Mouse (Mus musculus): ENCODE measurements around the gene Hmmr. TPM values are rescaled to one million over a fixed set of nuclear protein-coding genes. Genes with fewer than 3 reads are reported as not detected.
A peak's percentile ranks its signal among the peaks of the same experiment; 100 is the strongest.
"Not testable (repeated sequence)": the region's sequence is repeated elsewhere in the genome, so short reads cannot be mapped to it uniquely, and the experiment has no call there.

The Hmmr gene
- polyA plus RNA-seq, 1 experiment from 2014 or later = 56.8 TPM

DNA sequence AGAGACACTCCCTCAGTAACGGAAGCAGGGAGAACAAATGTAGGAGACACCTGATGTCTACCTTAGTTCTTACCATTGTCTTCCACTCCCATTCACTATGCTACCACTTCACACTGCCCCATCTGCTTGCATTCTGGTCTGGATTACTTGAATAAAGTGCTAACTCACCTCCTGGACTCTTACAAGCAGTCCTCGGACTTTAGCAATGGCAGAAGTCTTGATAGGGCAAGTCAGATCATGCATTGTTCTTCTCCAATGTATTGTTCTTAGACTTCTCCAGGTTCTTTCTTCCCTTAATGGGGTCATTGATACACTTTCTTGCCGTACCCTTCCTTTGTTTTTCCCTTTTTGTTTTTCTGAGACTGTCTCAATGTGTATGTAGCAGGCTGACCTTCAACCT lies 4.1 kb upstream of the Hmmr start:
- Histone ChIP-seq H3K9ac (ENCODE audit: low read length) (no peak overlapping the region), H3K36me3 (ENCODE audit: control insufficient read depth, insufficient read depth, low read length) (peaks cover 59% of the 10 kb centered on the region), H3K27ac (replicated peaks in 1 of 2; ENCODE audit: control insufficient read depth in 1 of 2, insufficient read depth in 1 of 2, low read depth in 2 of 2, low read length in 2 of 2) (no peak overlapping the region), H3K4me3 (ENCODE audit: control insufficient read depth in 1 of 2, insufficient read depth in 1 of 2, low read depth in 1 of 2, low read length in 2 of 2) (no peak overlapping the region), H3K9me3 (ENCODE audit: control insufficient read depth, low read length) (no peaks in the 10 kb centered on the region), H3K27me3 (ENCODE audit: control insufficient read depth, insufficient read depth, low read length) (no peaks in the 10 kb centered on the region), H3K4me2 (ENCODE audit: low read length) (no peak overlapping the region), H3K4me1 (ENCODE audit: control insufficient read depth in 2 of 2, insufficient read depth in 2 of 2, low read length in 2 of 2) (peaks cover 5 to 19% of the 10 kb centered on the region in 2 experiments; a peak in 3 of 4 replicates)
- no peak for ATAC-seq (ENCODE audit: insufficient number of reproducible peaks, insufficient read depth, low FRiP score, low read depth)
- 92% methylated on average over 3 of the region's 3 CpGs for WGBS

DNA sequence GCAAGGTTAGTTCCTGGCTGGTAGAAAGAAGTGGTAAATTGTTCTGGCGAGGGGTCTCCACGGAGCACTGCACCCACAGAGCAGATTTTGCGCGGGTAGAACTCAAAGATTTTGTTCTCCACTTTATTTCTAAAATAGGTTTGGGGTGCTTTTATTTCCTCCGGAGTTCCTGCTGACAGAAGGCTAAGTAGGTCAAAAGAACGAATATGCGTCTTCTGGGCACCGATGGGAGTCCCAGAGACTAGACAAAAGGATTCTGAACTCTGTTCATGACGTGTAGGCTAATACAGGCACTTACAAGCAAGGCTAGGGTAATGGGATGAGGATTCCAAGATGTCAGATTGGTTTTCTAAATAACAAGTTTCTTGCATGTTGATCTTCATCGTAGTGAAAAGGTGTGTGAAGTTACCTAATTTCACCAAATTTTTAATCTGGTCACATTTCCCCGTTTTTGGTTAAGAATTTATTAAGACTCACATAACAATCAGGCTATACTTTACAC lies 1.1 kb upstream of the Hmmr start:
- Histone ChIP-seq H3K27me3 (ENCODE audit: control insufficient read depth, insufficient read depth, low read length) (no peaks in the 10 kb centered on the region), H3K4me3 (ENCODE audit: control insufficient read depth in 1 of 2, insufficient read depth in 1 of 2, low read depth in 1 of 2, low read length in 2 of 2) (peak overlapping the region; percentile 57 to 86), H3K36me3 (ENCODE audit: control insufficient read depth, insufficient read depth, low read length) (peaks cover 34% of the 10 kb centered on the region), H3K4me2 (ENCODE audit: low read length) (peak overlapping the region; percentile 75), H3K9ac (ENCODE audit: low read length) (peak overlapping the region; percentile 92), H3K9me3 (ENCODE audit: control insufficient read depth, low read length) (no peaks in the 10 kb centered on the region), H3K27ac (replicated peaks in 1 of 2; ENCODE audit: control insufficient read depth in 1 of 2, insufficient read depth in 1 of 2, low read depth in 2 of 2, low read length in 2 of 2) (peak overlapping the region; percentile 81 to 85; a peak in 2 of 4 replicates), H3K4me1 (ENCODE audit: control insufficient read depth in 2 of 2, insufficient read depth in 2 of 2, low read length in 2 of 2) (peaks cover 5 to 27% of the 10 kb centered on the region in 2 experiments; a peak in 3 of 4 replicates)
- no peak for ATAC-seq (ENCODE audit: insufficient number of reproducible peaks, insufficient read depth, low FRiP score, low read depth)
- WGBS = 3% methylated on average over 11 of the region's 11 CpGs

DNA sequence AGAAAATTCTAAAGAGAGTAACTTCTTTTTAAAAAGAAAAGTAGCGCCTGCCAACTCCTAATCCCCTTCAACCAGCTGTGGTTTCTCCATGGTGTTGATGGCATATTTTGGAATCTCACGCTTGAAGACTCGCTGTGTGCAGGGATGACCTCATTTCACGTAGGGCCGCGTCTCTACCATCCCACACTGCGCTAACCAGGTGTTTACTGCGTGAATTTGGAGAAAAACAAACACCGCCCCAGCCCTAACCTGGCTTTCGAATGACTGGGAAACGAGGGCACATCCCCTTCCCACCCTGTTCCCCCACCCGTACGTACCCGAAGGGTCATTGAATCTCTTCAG lies 254 bp downstream of the Hmmr start:
- H3K27me3 ChIP-seq (ENCODE audit: control insufficient read depth, insufficient read depth, low read length) = no peaks in the 10 kb centered on the region
- peak overlapping the region; percentile 82 to 86 for H3K4me3 ChIP-seq (ENCODE audit: control insufficient read depth in 1 of 2, insufficient read depth in 1 of 2, low read depth in 1 of 2, low read length in 2 of 2)
- H3K4me1 ChIP-seq (ENCODE audit: control insufficient read depth in 2 of 2, insufficient read depth in 2 of 2, low read length in 2 of 2) = peaks cover 5 to 27% of the 10 kb centered on the region in 2 experiments; a peak in 3 of 4 replicates
- H3K36me3 ChIP-seq (ENCODE audit: control insufficient read depth, insufficient read depth, low read length) = peaks cover 33% of the 10 kb centered on the region
- peak overlapping the region; percentile 37 to 44; a peak in 3 of 4 replicates for H3K27ac ChIP-seq (replicated peaks in 1 of 2; ENCODE audit: control insufficient read depth in 1 of 2, insufficient read depth in 1 of 2, low read depth in 2 of 2, low read length in 2 of 2)
- H3K9me3 ChIP-seq (ENCODE audit: control insufficient read depth, low read length) = no peaks in the 10 kb centered on the region
- peak overlapping the region; percentile 91 for H3K4me2 ChIP-seq (ENCODE audit: low read length)
- 2% methylated on average over 14 of the region's 14 CpGs for WGBS
- ATAC-seq (ENCODE audit: insufficient number of reproducible peaks, insufficient read depth, low FRiP score, low read depth) = 0 out of 2 replicates have a peak, but pooled peaks have one; percentile 8
- peak overlapping the region; percentile 79 for H3K9ac ChIP-seq (ENCODE audit: low read length)

DNA sequence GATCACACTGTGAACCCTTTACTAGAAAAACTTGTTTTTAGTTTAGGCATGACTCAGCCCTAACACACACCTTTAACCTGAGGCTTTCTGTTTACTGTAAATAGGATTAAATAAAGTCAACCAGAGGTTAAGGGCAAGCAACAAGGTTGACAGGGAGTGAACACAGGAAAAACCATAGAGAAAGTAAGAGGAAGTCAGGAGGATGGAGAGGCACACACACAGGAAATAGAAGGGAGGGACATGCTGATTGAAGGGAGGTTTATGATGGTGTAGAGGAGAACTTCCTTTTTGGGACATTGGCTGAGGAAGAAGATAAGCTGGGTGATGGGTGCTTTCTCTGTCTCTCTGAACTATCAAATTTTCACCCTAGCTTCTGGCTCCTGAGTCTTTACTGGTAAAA lies 14.9 kb downstream of the Hmmr start:
- H3K27me3 ChIP-seq (ENCODE audit: control insufficient read depth, insufficient read depth, low read length) = no peaks in the 10 kb centered on the region
- H3K27ac ChIP-seq (replicated peaks in 1 of 2; ENCODE audit: control insufficient read depth in 1 of 2, insufficient read depth in 1 of 2, low read depth in 2 of 2, low read length in 2 of 2) = no peak overlapping the region
- H3K9me3 ChIP-seq (ENCODE audit: control insufficient read depth, low read length) = no peaks in the 10 kb centered on the region
- H3K4me1 ChIP-seq (ENCODE audit: control insufficient read depth in 2 of 2, insufficient read depth in 2 of 2, low read length in 2 of 2) = no peaks in the 10 kb centered on the region
- H3K4me3 ChIP-seq (ENCODE audit: control insufficient read depth in 1 of 2, insufficient read depth in 1 of 2, low read depth in 1 of 2, low read length in 2 of 2) = no peak overlapping the region
- no peak overlapping the region for H3K9ac ChIP-seq (ENCODE audit: low read length)
- H3K36me3 ChIP-seq (ENCODE audit: control insufficient read depth, insufficient read depth, low read length) = peaks cover 97% of the 10 kb centered on the region
- ATAC-seq (ENCODE audit: insufficient number of reproducible peaks, insufficient read depth, low FRiP score, low read depth) = no peak
- no peak overlapping the region for H3K4me2 ChIP-seq (ENCODE audit: low read length)

DNA sequence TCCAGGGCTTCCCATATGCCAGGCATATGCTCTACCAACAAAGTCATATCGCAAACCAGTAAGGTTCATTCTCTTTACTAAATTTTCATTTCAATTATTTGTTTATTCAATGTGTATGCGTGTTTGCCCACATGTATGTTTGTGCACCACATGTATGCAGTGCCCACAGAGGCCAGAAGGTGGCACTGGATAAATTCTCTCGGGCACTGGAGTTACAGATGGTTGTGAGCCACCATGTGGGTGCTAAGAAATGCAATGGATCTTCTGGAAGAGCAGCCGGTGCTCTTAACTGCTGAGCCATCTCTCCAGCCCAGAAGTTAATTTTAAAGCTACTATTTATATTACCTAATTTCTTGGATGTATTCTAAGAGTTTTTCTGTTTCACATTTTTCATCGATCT lies 17.7 kb downstream of the Hmmr start:
- H3K27ac ChIP-seq (replicated peaks in 1 of 2; ENCODE audit: control insufficient read depth in 1 of 2, insufficient read depth in 1 of 2, low read depth in 2 of 2, low read length in 2 of 2) = no peak overlapping the region
- 95% methylated on average over 5 of the region's 5 CpGs for WGBS
- no peaks in the 10 kb centered on the region for H3K9me3 ChIP-seq (ENCODE audit: control insufficient read depth, low read length)
- no peak overlapping the region for H3K9ac ChIP-seq (ENCODE audit: low read length)
- H3K4me1 ChIP-seq (ENCODE audit: control insufficient read depth in 2 of 2, insufficient read depth in 2 of 2, low read length in 2 of 2) = no peaks in the 10 kb centered on the region
- no peaks in the 10 kb centered on the region for H3K27me3 ChIP-seq (ENCODE audit: control insufficient read depth, insufficient read depth, low read length)
- H3K4me3 ChIP-seq (ENCODE audit: control insufficient read depth in 1 of 2, insufficient read depth in 1 of 2, low read depth in 1 of 2, low read length in 2 of 2) = no peak overlapping the region
- H3K36me3 ChIP-seq (ENCODE audit: control insufficient read depth, insufficient read depth, low read length) = peaks cover 96% of the 10 kb centered on the region
- ATAC-seq (ENCODE audit: insufficient number of reproducible peaks, insufficient read depth, low FRiP score, low read depth) = no peak
- no peak overlapping the region for H3K4me2 ChIP-seq (ENCODE audit: low read length)

DNA sequence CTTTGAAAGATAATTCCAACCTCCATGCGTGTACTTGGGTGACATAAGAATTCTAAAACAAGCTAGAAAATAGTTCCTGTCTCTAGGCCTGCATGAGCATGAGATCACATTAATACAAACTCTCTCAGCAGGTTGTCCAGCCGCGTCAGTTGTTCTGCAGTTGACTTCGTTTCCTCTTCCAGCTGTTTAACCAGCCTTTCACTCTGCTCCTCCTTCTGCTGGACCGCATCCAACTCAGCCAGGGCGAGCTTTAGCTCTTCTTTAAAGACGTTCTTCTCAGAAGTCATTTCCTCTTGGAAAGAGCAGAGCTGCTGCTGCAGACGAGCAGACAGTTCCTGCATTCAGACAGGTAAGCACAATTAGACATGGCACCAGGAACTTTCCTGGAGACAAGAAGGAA lies 19.4 kb downstream of the Hmmr start:
- peaks cover 96% of the 10 kb centered on the region for H3K36me3 ChIP-seq (ENCODE audit: control insufficient read depth, insufficient read depth, low read length)
- H3K27me3 ChIP-seq (ENCODE audit: control insufficient read depth, insufficient read depth, low read length) = no peaks in the 10 kb centered on the region
- H3K9ac ChIP-seq (ENCODE audit: low read length) = no peak overlapping the region
- 82% methylated on average over 8 of the region's 8 CpGs for WGBS
- H3K4me1 ChIP-seq (ENCODE audit: control insufficient read depth in 2 of 2, insufficient read depth in 2 of 2, low read length in 2 of 2) = no peaks in the 10 kb centered on the region
- ATAC-seq (ENCODE audit: insufficient number of reproducible peaks, insufficient read depth, low FRiP score, low read depth) = no peak
- no peak overlapping the region for H3K4me2 ChIP-seq (ENCODE audit: low read length)
- H3K4me3 ChIP-seq (ENCODE audit: control insufficient read depth in 1 of 2, insufficient read depth in 1 of 2, low read depth in 1 of 2, low read length in 2 of 2) = no peak overlapping the region
- H3K9me3 ChIP-seq (ENCODE audit: control insufficient read depth, low read length) = no peaks in the 10 kb centered on the region
- H3K27ac ChIP-seq (replicated peaks in 1 of 2; ENCODE audit: control insufficient read depth in 1 of 2, insufficient read depth in 1 of 2, low read depth in 2 of 2, low read length in 2 of 2) = no peak overlapping the region

DNA sequence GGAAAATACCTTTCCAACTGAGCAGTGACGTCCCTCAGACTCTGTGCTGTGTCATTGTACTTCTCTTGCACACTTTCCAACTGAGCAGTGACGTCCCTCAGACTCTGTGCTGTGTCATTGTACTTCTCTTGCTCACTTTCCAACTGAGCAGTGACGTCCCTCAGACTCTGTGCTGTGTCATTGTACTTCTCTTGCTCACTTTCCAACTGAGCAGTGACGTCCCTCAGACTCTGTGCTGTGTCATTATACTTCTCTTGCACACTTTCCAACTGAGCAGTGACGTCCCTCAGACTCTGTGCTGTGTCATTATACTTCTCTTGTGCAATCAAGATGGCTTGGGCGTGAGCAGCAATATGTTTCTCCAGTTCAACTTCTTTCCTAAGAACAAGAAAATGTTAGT lies 23.3 kb downstream of the Hmmr start:
- not testable (repeated sequence) for H3K27ac ChIP-seq (replicated peaks in 1 of 2; ENCODE audit: control insufficient read depth in 1 of 2, insufficient read depth in 1 of 2, low read depth in 2 of 2, low read length in 2 of 2); H3K27me3 ChIP-seq (ENCODE audit: control insufficient read depth, insufficient read depth, low read length); ATAC-seq (ENCODE audit: insufficient number of reproducible peaks, insufficient read depth, low FRiP score, low read depth); H3K4me3 ChIP-seq (ENCODE audit: control insufficient read depth in 1 of 2, insufficient read depth in 1 of 2, low read depth in 1 of 2, low read length in 2 of 2); H3K4me2 ChIP-seq (ENCODE audit: low read length); H3K4me1 ChIP-seq (ENCODE audit: control insufficient read depth in 2 of 2, insufficient read depth in 2 of 2, low read length in 2 of 2); H3K9ac ChIP-seq (ENCODE audit: low read length); H3K9me3 ChIP-seq (ENCODE audit: control insufficient read depth, low read length)
- whole genome bisulfite sequencing = 86% methylated on average over 6 of the region's 6 CpGs
- peaks cover 95% of the 10 kb centered on the region for H3K36me3 ChIP-seq (ENCODE audit: control insufficient read depth, insufficient read depth, low read length)

DNA sequence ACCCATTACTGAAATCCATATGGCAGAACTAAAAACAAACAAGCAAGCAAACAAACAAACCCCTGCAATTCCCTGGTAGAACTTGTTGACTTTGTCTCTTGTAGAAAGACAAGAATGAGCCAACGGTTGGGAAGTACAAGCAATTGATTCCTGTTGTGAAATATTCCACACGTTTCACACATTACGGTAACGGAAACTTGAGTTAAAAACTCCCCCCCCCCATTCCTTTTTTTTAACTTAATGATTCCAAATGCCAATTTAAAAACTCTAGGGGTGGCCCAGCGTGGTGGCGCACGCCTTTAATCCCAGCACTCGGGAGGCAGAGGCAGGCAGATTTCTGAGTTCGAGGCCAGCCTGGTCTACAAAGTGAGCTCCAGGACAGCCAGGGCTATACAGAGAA lies 38.1 kb downstream of the Hmmr start, which contains the start of gene Mat2b:
Mat2b (minus strand) TSS at position 101 of the 400 bp plus-strand sequence.
- peaks cover 5% of the 10 kb centered on the region; the same call in 1 of the 2 replicates for H3K9me3 ChIP-seq (ENCODE audit: control insufficient read depth, low read length)
- H3K27ac ChIP-seq (replicated peaks in 1 of 2; ENCODE audit: control insufficient read depth in 1 of 2, insufficient read depth in 1 of 2, low read depth in 2 of 2, low read length in 2 of 2) = peak within 1 kb of the TSS; percentile 96 to 100
- H3K27me3 ChIP-seq (ENCODE audit: control insufficient read depth, insufficient read depth, low read length) = no peaks in the 10 kb centered on the region
- no peak for ATAC-seq (ENCODE audit: insufficient number of reproducible peaks, insufficient read depth, low FRiP score, low read depth)
- WGBS = 88% methylated on average over 8 of the region's 9 CpGs
- peak within 1 kb of the TSS; percentile 79 for H3K9ac ChIP-seq (ENCODE audit: low read length)
- peak within 1 kb of the TSS; percentile 62 to 96 for H3K4me3 ChIP-seq (ENCODE audit: control insufficient read depth in 1 of 2, insufficient read depth in 1 of 2, low read depth in 1 of 2, low read length in 2 of 2)
- peak within 1 kb of the TSS; percentile 90 for H3K4me2 ChIP-seq (ENCODE audit: low read length)
- H3K36me3 ChIP-seq (ENCODE audit: control insufficient read depth, insufficient read depth, low read length) = 0 out of 2 replicates have a peak, but pooled peaks cover 4% of the 10 kb centered on the region
- H3K4me1 ChIP-seq (ENCODE audit: control insufficient read depth in 2 of 2, insufficient read depth in 2 of 2, low read length in 2 of 2) = peaks cover 4 to 16% of the 10 kb centered on the region in 2 experiments

All from heart, embryonic 14.5 days (tissue).